ENCODE assay signal across 9 mouse cellular contexts in genomic region chr8:102786467-102787360, GRCm38 (mm10). TPM values are rescaled to one million over a fixed set of nuclear protein-coding genes. Genes with fewer than 3 reads are reported as not detected.
A peak's percentile ranks its signal among the peaks of the same experiment; 100 is the strongest.
DNase-seq lines count a peak whose midpoint lies in the region; ATAC-seq lines count a peak whose summit lies in the region.
"Had no signal": no experiment of that assay in that cellular context is flagged by ENCODE, and none has a peak within 500 bp of the region (broad histone marks: within the 10 kb centered on the region; RNA-seq: fewer than 3 reads in every experiment).

No protein-coding gene starts in this region.

- DNase-seq in kidney, adult 9 months: no peak
- DNase-seq in embryo, embryonic 10.5 days (ENCODE audit: low spot score): peak; percentile 62
- peak; percentile 42 for DNase-seq in right cerebral cortex, postnatal 25 days

- H3K27me3 ChIP-seq in kidney, embryonic 14.5 days (ENCODE audit: control insufficient read depth, insufficient read depth, low read length): peaks cover 9% of the 10 kb centered on the region
- peaks cover 16% of the 10 kb centered on the region; the same call in 1 of the 2 replicates for H3K27me3 ChIP-seq in heart, embryonic 14.5 days (ENCODE audit: control insufficient read depth, insufficient read depth, low read length)
- H3K27me3 ChIP-seq in limb, embryonic 15.5 days: no peaks in the 10 kb centered on the region
- H3K27me3 ChIP-seq: Patski had no signal

- peak overlapping the region; percentile 73 for H3K4me2 ChIP-seq in kidney, embryonic 14.5 days (replicated peaks; ENCODE audit: low read depth, low read length)
- H3K4me2 ChIP-seq in heart, embryonic 14.5 days (ENCODE audit: low read length): peak overlapping the region; percentile 92
- H3K4me2 ChIP-seq in limb, embryonic 15.5 days: peak overlapping the region; percentile 77

- H3K4me1 ChIP-seq in kidney, embryonic 14.5 days (ENCODE audit: control insufficient read depth, insufficient read depth, low read length): peaks cover 3% of the 10 kb centered on the region; the same call in 1 of the 2 replicates
- peaks cover 0 to 11% of the 10 kb centered on the region in 2 experiments; a peak in 2 of 4 replicates for H3K4me1 ChIP-seq in heart, embryonic 14.5 days (ENCODE audit: control insufficient read depth in 2 of 2, insufficient read depth in 2 of 2, low read length in 2 of 2)
- peaks cover 8% of the 10 kb centered on the region; the same call in 1 of the 2 replicates for H3K4me1 ChIP-seq in limb, embryonic 15.5 days

- WGBS in kidney, embryonic 14.5 days: 3% methylated on average over 31 of the region's 31 CpGs
- 3% methylated on average over 31 of the region's 31 CpGs for WGBS in heart, embryonic 14.5 days
- 2% methylated on average over 29 of the region's 31 CpGs for WGBS in limb, embryonic 15.5 days

- 0 out of 2 replicates have a peak, but pooled peaks have one; percentile 3 for ATAC-seq in kidney, embryonic 14.5 days (ENCODE audit: low FRiP score, low TSS enrichment)
- ATAC-seq in heart, embryonic 14.5 days (ENCODE audit: insufficient number of reproducible peaks, insufficient read depth, low FRiP score, low read depth): no peak
- ATAC-seq in limb, embryonic 15.5 days (ENCODE audit: insufficient number of reproducible peaks, low FRiP score, low TSS enrichment, low read depth): 0 out of 2 replicates have a peak, but pooled peaks have one; percentile 11
- no peak for ATAC-seq in granulocyte monocyte progenitor cell, adult 5-6 weeks (replicated peaks; ENCODE audit: poor library complexity, severe bottlenecking)
- no peak for ATAC-seq in megakaryocyte-erythroid progenitor cell, adult 5-6 weeks (replicated peaks; ENCODE audit: low FRiP score, low TSS enrichment, poor library complexity, severe bottlenecking)
- ATAC-seq: Patski had no signal

- H3K4me3 ChIP-seq in kidney, embryonic 14.5 days (ENCODE audit: low read length): peak overlapping the region; percentile 65
- peak overlapping the region; percentile 59 to 91 for H3K4me3 ChIP-seq in heart, embryonic 14.5 days (ENCODE audit: control insufficient read depth in 1 of 2, insufficient read depth in 1 of 2, low read depth in 1 of 2, low read length in 2 of 2)
- peak overlapping the region; percentile 61 for H3K4me3 ChIP-seq in limb, embryonic 15.5 days

- H3K27ac ChIP-seq in kidney, embryonic 14.5 days (ENCODE audit: low read depth, low read length): peak overlapping the region; percentile 93
- H3K27ac ChIP-seq in heart, embryonic 14.5 days (replicated peaks in 1 of 2; ENCODE audit: control insufficient read depth in 1 of 2, insufficient read depth in 1 of 2, low read depth in 2 of 2, low read length in 2 of 2): peak overlapping the region; percentile 83 to 90
- H3K27ac ChIP-seq in limb, embryonic 15.5 days: peak overlapping the region; percentile 98

- peak overlapping the region; percentile 95 for H3K9ac ChIP-seq in kidney, embryonic 14.5 days (ENCODE audit: low read depth, low read length)
- peak overlapping the region; percentile 77 for H3K9ac ChIP-seq in heart, embryonic 14.5 days (ENCODE audit: low read length)
- H3K9ac ChIP-seq in limb, embryonic 15.5 days: peak overlapping the region; percentile 95; the same call in 1 of the 2 replicates

- H3K9me3 ChIP-seq in kidney, embryonic 14.5 days (ENCODE audit: control insufficient read depth, low read length): no peaks in the 10 kb centered on the region
- no peaks in the 10 kb centered on the region for H3K9me3 ChIP-seq in heart, embryonic 14.5 days (ENCODE audit: control insufficient read depth, low read length)
- no peaks in the 10 kb centered on the region for H3K9me3 ChIP-seq in limb, embryonic 15.5 days

- no peaks in the 10 kb centered on the region for H3K36me3 ChIP-seq in kidney, embryonic 14.5 days (ENCODE audit: control insufficient read depth, insufficient read depth, low read length)
- H3K36me3 ChIP-seq in heart, embryonic 14.5 days (ENCODE audit: control insufficient read depth, insufficient read depth, low read length): no peaks in the 10 kb centered on the region
- H3K36me3 ChIP-seq in limb, embryonic 15.5 days: no peaks in the 10 kb centered on the region

RNA-seq across cellular contexts. Expression of gene Cdh11, which starts 1.3 kb away (rescaled TPM):
- 79.1 and 176 TPM in 2 replicates for polyA plus RNA-seq in kidney, embryonic 14.5 days (2014; fragmentation: Nextera tagmentation; extraction: Ambion mirVana)
- 65.8 and 75.4 TPM in 2 replicates for polyA plus RNA-seq in heart, embryonic 14.5 days (2014; fragmentation: Nextera tagmentation; extraction: Ambion mirVana)
- polyA plus RNA-seq in limb, embryonic 15.5 days (2015; fragmentation: Nextera tagmentation; extraction: Ambion mirVana): 183 and 194 TPM in 2 replicates
- total RNA-seq in granulocyte monocyte progenitor cell, adult 5-6 weeks (2014; fragmentation: Nextera tagmentation): 0.13 TPM in 1 of 2 replicates, not detected in the other
- total RNA-seq in granulocyte monocyte progenitor cell, adult 5-6 weeks (2017): 0.15 and 0.30 TPM in 2 replicates
- total RNA-seq in megakaryocyte-erythroid progenitor cell, adult 5-6 weeks (2014; fragmentation: Nextera tagmentation): 0.10 TPM in 1 of 2 replicates, not detected in the other
- total RNA-seq in megakaryocyte-erythroid progenitor cell, adult 5-6 weeks (2017): 0.19 TPM in 1 of 2 replicates, not detected in the other

Comparison
In these comparisons a context has a peak if more than half of its experiments do, and no peak if none do; other contexts are left out.
1. ATAC-seq: peak in kidney, embryonic 14.5 days (single experiment) and limb, embryonic 15.5 days (single experiment); none in heart, embryonic 14.5 days (single experiment), granulocyte monocyte progenitor cell, adult 5-6 weeks (single experiment) and megakaryocyte-erythroid progenitor cell, adult 5-6 weeks (single experiment).
2. Peak in every context shown above with its lines, with median percentiles within 50 percentile points of each other: H3K27ac ChIP-seq, H3K4me2 ChIP-seq, H3K4me3 ChIP-seq and H3K9ac ChIP-seq.